Mouse (Mus musculus) forebrain, embryonic 12.5 days (tissue): ENCODE measurements at regions not wholly inside any gene's neighbourhood (a gene's known extent, or its start where the extent isn't known, plus 50 kb on each side); places are given as distances from the start of the nearest gene placed in this dataset.
"Not testable (repeated sequence)": the region's sequence is repeated elsewhere in the genome, so short reads cannot be mapped to it uniquely, and the experiment has no call there.

Experiments
- ATAC-seq: fragments of 200-750 bp; cut with Nextera tagmentation; 2 replicates; pipeline ENCODE4 v1.8.0; 2017; ENCODE audit warnings: moderate TSS enrichment; ENCODE audit not compliant: low FRiP score
- H3K27ac ChIP-seq: fragments of 300-500 bp; sonication (generic); 2 replicates; pipeline ENCODE4 v1.5.1; 2016; ENCODE audit warnings: mild to moderate bottlenecking
- H3K27me3 ChIP-seq: fragments of 300-500 bp; sonication (generic); 2 replicates; pipeline ENCODE4 v1.6.1; 2016; ENCODE audit warnings: mild to moderate bottlenecking
- H3K36me3 ChIP-seq: fragments of 300-500 bp; sonication (generic); replicated peaks from 2 replicates; pipeline ENCODE4 v1.6.1; 2016; ENCODE audit warnings: mild to moderate bottlenecking
- H3K4me1 ChIP-seq: fragments of 300-500 bp; sonication (generic); 2 replicates; pipeline ENCODE4 v1.6.1; 2016
- H3K4me2 ChIP-seq: fragments of 300-500 bp; sonication (generic); 2 replicates; pipeline ENCODE4 v1.6.1; 2016; ENCODE audit warnings: mild to moderate bottlenecking, moderate library complexity
- H3K4me3 ChIP-seq: fragments of 300-500 bp; sonication (generic); replicated peaks from 2 replicates; pipeline ENCODE4 v1.5.1; 2016; ENCODE audit warnings: mild to moderate bottlenecking
- H3K9ac ChIP-seq: fragments of 300-500 bp; sonication (generic); 2 replicates; pipeline ENCODE4 v1.6.1; 2016; ENCODE audit warnings: mild to moderate bottlenecking
- H3K9me3 ChIP-seq: fragments of 300-500 bp; sonication (generic); 2 replicates; pipeline ENCODE4 v1.6.1; 2016
- WGBS: fragments of 180-500 bp; shearing (Covaris S2); methylation state at CpG from one replicate; pipeline ENCODE4 v1.1.7; 2016; 5-methylcytosine and 5-hydroxymethylcytosine counted together

GRCm38 (mm10) chr10:38364876-38365275 is 456.7 kb downstream of the Rfpl4b start:
- H3K9me3 ChIP-seq: no peaks in the 10 kb centered on the region
- 79% methylated on average over 4 of the region's 4 CpGs for WGBS
- H3K27me3 ChIP-seq: no peaks in the 10 kb centered on the region
- no peak overlapping the region for H3K27ac ChIP-seq
- no peak for ATAC-seq
- no peak overlapping the region for H3K4me2 ChIP-seq
- no peaks in the 10 kb centered on the region for H3K36me3 ChIP-seq
- no peak overlapping the region for H3K9ac ChIP-seq
- H3K4me3 ChIP-seq: no peak overlapping the region
- H3K4me1 ChIP-seq: no peaks in the 10 kb centered on the region

GRCm38 (mm10) chr10:38357539-38358232 is 463.9 kb downstream of the Rfpl4b start:
- Histone ChIP-seq H3K36me3 (no peaks in the 10 kb centered on the region), H3K4me1 (peaks cover 5% of the 10 kb centered on the region; the same call in 1 of the 2 replicates), H3K9ac (no peak overlapping the region), H3K4me2 (no peak overlapping the region), H3K27ac (0 out of 2 replicates have a peak overlapping the region, but pooled peaks have one; percentile 21), H3K27me3 (no peaks in the 10 kb centered on the region), H3K4me3 (no peak overlapping the region), H3K9me3 (no peaks in the 10 kb centered on the region)
- ATAC-seq: peak; percentile 88
- 70% methylated on average over 1 of the region's 1 CpGs for WGBS

- WGBS: 41% methylated on average over 2 of the region's 2 CpGs
- H3K27ac ChIP-seq: no peak overlapping the region
These were observed 467.6 kb downstream of the Rfpl4b start for GRCm38 (mm10) chr10:38353973-38354372.

GRCm38 (mm10) chr10:38353526-38353925 is 468.1 kb downstream of the Rfpl4b start:
- Histone ChIP-seq H3K9me3 (no peaks in the 10 kb centered on the region), H3K9ac (no peak overlapping the region), H3K27ac (no peak overlapping the region), H3K27me3 (no peaks in the 10 kb centered on the region), H3K36me3 (no peaks in the 10 kb centered on the region), H3K4me1 (peaks cover 5% of the 10 kb centered on the region; the same call in 1 of the 2 replicates), H3K4me2 (no peak overlapping the region), H3K4me3 (no peak overlapping the region)
- no peak for ATAC-seq
- WGBS: 79% methylated on average over 5 of the region's 5 CpGs

More at GRCm38 (mm10) chr10:38353973-38354372, 467.6 kb downstream of the Rfpl4b start:
- Histone ChIP-seq H3K9me3 (no peaks in the 10 kb centered on the region), H3K4me2 (no peak overlapping the region), H3K27me3 (no peaks in the 10 kb centered on the region), H3K4me3 (no peak overlapping the region), H3K9ac (no peak overlapping the region), H3K4me1 (peaks cover 5% of the 10 kb centered on the region; the same call in 1 of the 2 replicates), H3K36me3 (no peaks in the 10 kb centered on the region)
- ATAC-seq: no peak

- H3K4me1 ChIP-seq, H3K27me3 ChIP-seq, H3K4me3 ChIP-seq, H3K27ac ChIP-seq, H3K9me3 ChIP-seq, ATAC-seq, H3K4me2 ChIP-seq, H3K36me3 ChIP-seq, H3K9ac ChIP-seq: not testable (repeated sequence)
- WGBS: 73% methylated on average over 8 of the region's 8 CpGs
These were observed 474.6 kb downstream of the Rfpl4b start for GRCm38 (mm10) chr10:38347029-38347428.

- no peak overlapping the region for H3K9ac ChIP-seq
- 68% methylated on average over 1 of the region's 1 CpGs for WGBS
- no peak overlapping the region for H3K4me3 ChIP-seq
- no peak for ATAC-seq
- no peaks in the 10 kb centered on the region for H3K9me3 ChIP-seq
- no peaks in the 10 kb centered on the region for H3K27me3 ChIP-seq
- H3K27ac ChIP-seq: no peak overlapping the region
- no peaks in the 10 kb centered on the region for H3K4me1 ChIP-seq
- no peak overlapping the region for H3K4me2 ChIP-seq
- no peaks in the 10 kb centered on the region for H3K36me3 ChIP-seq
These were observed 481.0 kb downstream of the Rfpl4b start for GRCm38 (mm10) chr10:38340406-38341175.

- Histone ChIP-seq H3K27ac (0 out of 2 replicates have a peak overlapping the region, but pooled peaks have one; percentile 8), H3K4me2 (no peak overlapping the region), H3K36me3 (no peaks in the 10 kb centered on the region), H3K4me3 (no peak overlapping the region), H3K9me3 (no peaks in the 10 kb centered on the region), H3K9ac (no peak overlapping the region), H3K27me3 (no peaks in the 10 kb centered on the region), H3K4me1 (peaks cover 2% of the 10 kb centered on the region)
- no peak for ATAC-seq
- WGBS: 43% methylated on average over 5 of the region's 5 CpGs
These were observed 512.7 kb downstream of the Rfpl4b start for GRCm38 (mm10) chr10:38308716-38309392.

GRCm38 (mm10) chr10:38295724-38296123 is 525.9 kb downstream of the Rfpl4b start:
- H3K27me3 ChIP-seq: no peaks in the 10 kb centered on the region
- no peak overlapping the region for H3K4me3 ChIP-seq
- WGBS: 76% methylated on average over 2 of the region's 2 CpGs
- no peaks in the 10 kb centered on the region for H3K4me1 ChIP-seq
- H3K36me3 ChIP-seq: no peaks in the 10 kb centered on the region
- H3K4me2 ChIP-seq: no peak overlapping the region
- H3K9me3 ChIP-seq: no peaks in the 10 kb centered on the region
- no peak overlapping the region for H3K27ac ChIP-seq
- no peak overlapping the region for H3K9ac ChIP-seq
- ATAC-seq: no peak

GRCm38 (mm10) chr10:38288689-38289283 is 532.8 kb downstream of the Rfpl4b start:
- 73% methylated on average over 6 of the region's 6 CpGs for WGBS
- Histone ChIP-seq H3K4me3 (no peak overlapping the region), H3K9ac (no peak overlapping the region), H3K27ac (no peak overlapping the region), H3K4me2 (no peak overlapping the region), H3K4me1 (no peaks in the 10 kb centered on the region), H3K27me3 (no peaks in the 10 kb centered on the region), H3K36me3 (no peaks in the 10 kb centered on the region), H3K9me3 (peaks cover 4% of the 10 kb centered on the region; the same call in 1 of the 2 replicates)
- ATAC-seq: no peak

- no peaks in the 10 kb centered on the region for H3K36me3 ChIP-seq
- H3K9me3 ChIP-seq: no peaks in the 10 kb centered on the region
- no peaks in the 10 kb centered on the region for H3K4me1 ChIP-seq
- no peak overlapping the region for H3K4me2 ChIP-seq
- ATAC-seq: no peak
- no peak overlapping the region for H3K4me3 ChIP-seq
- H3K9ac ChIP-seq: no peak overlapping the region
- 97% methylated on average over 1 of the region's 1 CpGs for WGBS
- no peaks in the 10 kb centered on the region for H3K27me3 ChIP-seq
- H3K27ac ChIP-seq: no peak overlapping the region
These were observed 552.4 kb downstream of the Rfpl4b start for GRCm38 (mm10) chr10:38269136-38269535.

- no peaks in the 10 kb centered on the region for H3K36me3 ChIP-seq
- H3K4me2 ChIP-seq: no peak overlapping the region
- H3K9me3 ChIP-seq: no peaks in the 10 kb centered on the region
- H3K27me3 ChIP-seq: no peaks in the 10 kb centered on the region
- H3K4me1 ChIP-seq: no peaks in the 10 kb centered on the region
- H3K9ac ChIP-seq: no peak overlapping the region
- H3K4me3 ChIP-seq: no peak overlapping the region
- no peak overlapping the region for H3K27ac ChIP-seq
- no peak for ATAC-seq
- WGBS: 60% methylated on average over 3 of the region's 3 CpGs
These were observed 556.0 kb downstream of the Rfpl4b start for GRCm38 (mm10) chr10:38265564-38265963.

GRCm38 (mm10) chr10:38246821-38247220 is 574.8 kb downstream of the Rfpl4b start:
- H3K4me3 ChIP-seq: no peak overlapping the region
- 83% methylated on average over 1 of the region's 1 CpGs for WGBS
- H3K27me3 ChIP-seq: no peaks in the 10 kb centered on the region
- H3K4me1 ChIP-seq: no peaks in the 10 kb centered on the region
- no peaks in the 10 kb centered on the region for H3K36me3 ChIP-seq
- no peak overlapping the region for H3K9ac ChIP-seq
- no peak for ATAC-seq
- no peaks in the 10 kb centered on the region for H3K9me3 ChIP-seq
- H3K4me2 ChIP-seq: no peak overlapping the region
- no peak overlapping the region for H3K27ac ChIP-seq
